ENCODE assay signal across 13 mouse cellular contexts in the genomic region with DNA sequence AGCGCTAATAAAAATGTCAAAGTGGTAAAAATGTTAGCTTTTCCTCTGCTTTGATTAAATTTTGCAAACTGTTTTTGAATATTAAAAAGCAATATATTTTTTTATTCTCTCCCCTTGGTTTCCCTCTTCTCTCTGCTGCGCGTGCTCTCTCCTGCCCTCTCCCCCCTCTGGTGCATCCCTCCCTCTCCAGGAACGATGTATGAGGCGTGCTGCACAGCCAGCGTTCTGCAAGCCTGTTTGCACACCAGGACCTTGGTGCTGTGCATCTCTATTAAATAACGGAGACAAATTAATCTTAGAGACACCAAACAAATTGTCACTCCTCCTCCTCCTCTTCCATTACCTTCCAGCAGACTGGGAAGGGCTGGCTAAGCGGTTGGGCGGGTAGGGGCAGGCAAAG.
"Had no signal": no experiment of that assay in that cellular context is flagged by ENCODE, and none has a peak within 500 bp of the region (broad histone marks: within the 10 kb centered on the region; RNA-seq: fewer than 3 reads in every experiment).

No protein-coding gene starts in this region.

- H3K9ac ChIP-seq: limb, embryonic 15.5 days; liver, embryonic 12.5 days; lung, embryonic 14.5 days; midbrain, embryonic 15.5 days had no signal

- DNase-seq: lung, embryonic 14.5 days; lung, postnatal 10 days; lung, postnatal 4 days; right cerebral cortex, postnatal 4 days; spleen, adult 18-20 months; thymus, adult 18-20 months; thymus, postnatal 14 days had no signal

- H3K27me3 ChIP-seq: limb, embryonic 15.5 days; liver, embryonic 12.5 days; midbrain, embryonic 15.5 days had no signal

- H3K9me3 ChIP-seq: limb, embryonic 15.5 days; liver, embryonic 12.5 days; midbrain, embryonic 15.5 days had no signal

- H3K27ac ChIP-seq: left cerebral cortex, adult 2 months; limb, embryonic 15.5 days; liver, embryonic 12.5 days; midbrain, embryonic 15.5 days had no signal

- H3K4me3 ChIP-seq: left cerebral cortex, adult 2 months; limb, embryonic 15.5 days; liver, embryonic 12.5 days; midbrain, embryonic 15.5 days had no signal

- H3K4me2 ChIP-seq: limb, embryonic 15.5 days; liver, embryonic 12.5 days; lung, embryonic 14.5 days; midbrain, embryonic 11.5 days; midbrain, embryonic 15.5 days had no signal

- ATAC-seq: intestine, postnatal 0 days; liver, embryonic 12.5 days; midbrain, embryonic 15.5 days had no signal
